Mouse (Mus musculus) lung, adult 2 months (tissue): Measurements from ENCODE around the gene Dazap1.

Source experiments
- CTCF ChIP-seq: fragments of 200-500 bp; IDR thresholded peaks from 2 replicates; pipeline ENCODE4 v1.5.1; 2011; ENCODE audit warnings: mild to moderate bottlenecking, low read length, control low read depth; ENCODE audit not compliant: insufficient read depth
- POLR2A ChIP-seq: fragments of 200-500 bp; IDR thresholded peaks from 2 replicates; pipeline ENCODE4 v1.6.1; 2011; ENCODE audit warnings: low read depth, mild to moderate bottlenecking, control low read depth, low read length, borderline replicate concordance; ENCODE audit errors: extremely low read depth

DNA sequence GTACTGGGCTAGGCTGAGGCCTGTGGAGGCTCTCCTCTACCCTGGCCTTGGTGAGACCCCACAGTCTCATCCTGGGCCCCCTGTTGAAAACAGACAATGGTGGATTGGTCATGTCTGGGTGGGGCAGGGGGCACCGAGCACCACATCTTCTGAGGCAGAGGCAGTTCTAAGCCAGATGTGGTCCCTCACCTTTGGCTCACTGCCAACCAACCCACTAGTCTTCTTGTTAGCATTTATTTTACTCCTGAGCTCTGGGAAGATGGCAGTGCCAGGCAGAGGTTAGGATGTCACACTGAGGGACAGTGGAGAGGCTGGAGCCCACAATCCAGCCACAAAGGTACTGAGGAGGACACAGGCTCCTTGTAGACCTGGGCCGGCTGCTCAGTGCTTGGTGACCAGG, 3.4 kb upstream of the Dazap1 start:
- TF ChIP-seq CTCF = no peak
- no peak for TF ChIP-seq POLR2A
